Mouse (Mus musculus): ENCODE results near the gene Gm44596.

Gene Gm44596

DNA sequence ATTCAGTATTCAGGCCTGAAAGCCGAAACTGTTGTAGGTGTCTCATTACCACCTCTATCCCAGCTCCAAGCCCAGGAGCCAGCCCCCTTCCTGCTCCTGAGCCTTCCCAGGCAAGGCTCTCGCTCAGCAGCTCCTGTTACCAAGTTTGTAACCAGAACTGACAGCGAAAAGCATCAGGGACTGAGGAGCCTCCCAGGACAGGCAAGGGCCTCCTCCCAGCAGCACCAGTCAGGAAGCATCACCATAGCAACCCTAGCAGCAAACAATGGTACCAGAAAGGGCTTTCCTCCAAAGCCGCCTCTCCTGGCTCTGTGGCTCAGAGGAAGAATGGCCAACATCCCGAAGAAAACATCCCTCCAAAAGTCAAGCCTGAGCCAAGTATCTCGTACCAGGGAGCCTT is at the start of gene Gm44596, which contains the start of gene Tex52:
Gene Gm44596 (plus strand): TSS at position 312 of the 400 bp plus-strand sequence.
Gene Tex52 (plus strand): TSS at position 265 of the 400 bp plus-strand sequence.
- DNase-seq = no peak

DNA sequence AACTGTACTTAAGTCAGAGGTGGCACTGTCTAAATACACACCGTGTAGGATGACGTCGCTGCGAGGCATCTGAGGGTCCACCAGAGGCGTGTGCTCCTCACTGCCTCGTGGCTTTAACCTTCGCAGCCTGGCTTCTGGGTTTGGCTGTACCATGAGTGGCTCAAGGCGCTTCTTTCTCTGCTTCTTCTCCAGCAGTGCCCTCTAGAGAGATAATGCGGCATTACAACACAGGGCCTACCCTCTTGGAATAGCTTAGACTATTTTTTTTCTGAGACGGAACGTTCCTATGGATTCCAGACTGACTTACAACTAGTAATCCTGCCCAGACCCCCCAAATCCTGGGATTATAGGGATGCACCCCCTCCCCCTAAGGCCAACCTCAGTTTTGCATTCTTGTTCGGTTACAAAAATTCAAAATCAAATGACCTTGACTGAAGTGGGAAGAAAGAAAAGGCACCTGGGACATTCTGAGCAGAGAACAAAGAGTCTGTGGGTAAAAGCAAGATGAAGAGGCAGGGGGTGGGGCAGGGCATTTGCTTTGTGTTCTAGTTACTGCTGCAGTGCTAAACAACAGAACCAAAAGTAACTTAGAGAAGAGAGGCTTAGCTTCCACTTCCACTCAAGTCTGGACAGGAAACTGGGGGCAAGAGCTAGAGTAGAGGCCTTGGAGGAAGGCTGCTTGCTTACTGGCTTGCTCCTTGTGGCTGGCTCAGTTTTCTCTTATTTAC is 40.7 kb upstream of the Gm44596 start:
- peak in 1 of 2 experiments; percentile 27 for DNase-seq

DNA sequence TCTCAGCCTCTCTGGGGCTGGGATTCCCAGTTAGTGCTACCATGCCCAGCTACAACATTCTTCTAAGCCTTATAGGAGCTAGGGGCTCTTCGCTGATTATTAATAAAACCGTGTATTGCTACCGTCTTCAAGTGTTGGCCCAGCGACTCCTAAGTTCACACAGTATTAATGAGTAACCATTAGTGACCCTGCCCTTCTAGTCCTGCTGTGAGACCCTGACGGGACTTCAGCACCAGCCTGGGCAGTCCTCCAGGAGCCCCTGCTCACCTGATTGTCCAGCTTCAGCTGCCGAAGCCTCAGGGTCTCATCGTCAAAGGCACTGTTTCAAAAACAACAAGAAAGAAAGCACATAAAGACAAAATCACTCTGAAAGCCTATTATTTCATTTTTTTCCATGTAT is 37.8 kb upstream of the Gm44596 start:
- DNase-seq = no peak

- DNase-seq = no peak
These were observed 36.4 kb upstream of the Gm44596 start for GRCm38 (mm10) chr6:128338876-128339275.

DNA sequence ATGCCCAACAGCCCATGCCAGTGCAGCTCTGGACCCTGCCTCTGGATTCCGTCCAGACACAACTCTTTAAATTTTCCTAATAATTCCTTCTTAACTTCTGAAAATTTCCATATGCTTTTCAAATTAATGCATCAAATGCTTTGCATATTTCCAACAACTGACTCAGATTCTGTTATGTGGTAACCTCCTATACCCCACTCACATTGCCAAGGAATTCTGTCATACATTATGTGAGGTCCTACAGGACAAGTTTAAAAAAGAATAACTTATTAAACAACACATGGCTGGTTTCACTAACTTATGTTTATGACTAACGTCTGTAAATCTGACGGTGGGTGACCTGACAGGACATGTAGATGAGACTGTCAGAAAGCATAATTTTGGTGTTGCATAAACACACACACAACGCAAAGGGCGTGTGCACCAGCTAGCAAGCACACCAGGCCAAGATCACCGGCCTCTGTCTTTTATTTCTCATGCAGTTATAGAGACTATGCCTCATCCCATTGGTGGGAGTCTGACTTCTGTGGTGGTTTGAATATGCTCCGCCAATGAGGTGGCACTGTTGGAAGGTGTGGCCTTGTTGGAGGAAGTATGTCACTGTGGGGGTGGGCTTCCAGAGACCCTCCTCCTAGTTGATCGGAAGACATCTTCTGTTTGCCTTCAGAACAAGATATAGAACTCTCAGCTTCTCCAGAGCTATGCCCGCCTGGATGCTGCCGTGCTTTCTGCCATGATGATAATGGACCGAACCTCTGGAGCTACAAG is 33.2 kb upstream of the Gm44596 start:
- no peak for DNase-seq

DNA sequence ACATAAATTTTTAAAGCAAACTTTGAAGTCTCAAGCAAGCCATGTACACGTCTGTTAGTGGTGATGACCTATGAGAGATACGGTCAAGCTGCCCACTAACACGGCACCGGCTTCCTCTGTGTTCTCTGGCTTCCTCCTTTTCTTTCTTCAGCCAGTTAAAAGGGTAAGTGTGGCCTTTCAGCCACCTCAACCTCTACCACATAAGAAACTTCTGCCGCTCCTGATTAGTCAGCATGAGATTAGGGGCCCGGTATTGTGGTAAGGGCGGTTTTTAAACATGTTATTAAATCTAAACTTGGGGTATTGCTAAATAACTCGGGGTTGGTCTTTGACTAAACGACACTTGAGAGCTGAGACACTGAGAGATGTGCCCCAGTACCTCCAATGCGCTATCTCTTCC is 29.7 kb upstream of the Gm44596 start:
- DNase-seq = no peak

- no peak for DNase-seq
These were observed 28.5 kb upstream of the Gm44596 start for GRCm38 (mm10) chr6:128346782-128347181.

- no peak for DNase-seq
These were observed 25.6 kb upstream of the Gm44596 start for GRCm38 (mm10) chr6:128349711-128350110.

- no peak for DNase-seq
These were observed 21.2 kb upstream of the Gm44596 start for GRCm38 (mm10) chr6:128354140-128354539.

- peak in 1 of 2 experiments; percentile 14 for DNase-seq
These were observed 20.1 kb upstream of the Gm44596 start for GRCm38 (mm10) chr6:128355201-128355681.

DNA sequence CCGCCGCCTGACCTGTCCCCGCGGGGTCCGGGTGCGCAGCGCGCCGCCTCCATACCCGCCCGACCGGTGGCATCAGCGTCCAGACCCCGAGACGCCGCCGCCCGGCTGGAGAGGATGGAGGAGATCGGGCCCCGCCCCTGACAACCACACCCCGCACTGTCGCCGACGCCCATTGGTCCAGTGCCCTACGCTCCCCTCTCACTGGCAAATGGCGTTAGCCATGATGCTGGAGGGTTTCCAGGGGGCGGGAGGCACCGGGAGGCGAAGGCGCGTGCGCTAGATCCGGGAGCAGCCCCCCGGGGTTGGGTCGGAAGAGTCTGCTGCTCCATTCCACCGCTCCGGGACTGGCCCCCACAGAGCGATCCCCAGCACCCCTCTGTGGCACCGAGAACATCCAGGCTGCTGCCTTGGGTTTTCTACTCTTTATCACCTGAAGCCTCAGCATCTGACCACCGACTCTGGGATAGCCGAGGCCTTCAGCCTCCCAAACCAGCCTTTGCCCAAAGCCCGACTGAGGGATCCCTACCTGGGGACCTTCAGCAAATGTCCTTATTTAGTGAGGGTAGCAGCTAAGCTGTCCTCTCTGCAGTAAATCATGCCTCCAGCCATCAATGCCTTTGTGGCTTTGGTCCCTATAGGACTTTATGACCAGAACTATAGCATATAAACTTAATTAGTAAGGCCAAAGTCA is 19.4 kb upstream of the Gm44596 start, which contains the start of gene Tulp3:
Gene Tulp3 (minus strand): TSS at position 126 of the 691 bp plus-strand sequence.
- DNase-seq = peak; percentile 80 to 86

DNA sequence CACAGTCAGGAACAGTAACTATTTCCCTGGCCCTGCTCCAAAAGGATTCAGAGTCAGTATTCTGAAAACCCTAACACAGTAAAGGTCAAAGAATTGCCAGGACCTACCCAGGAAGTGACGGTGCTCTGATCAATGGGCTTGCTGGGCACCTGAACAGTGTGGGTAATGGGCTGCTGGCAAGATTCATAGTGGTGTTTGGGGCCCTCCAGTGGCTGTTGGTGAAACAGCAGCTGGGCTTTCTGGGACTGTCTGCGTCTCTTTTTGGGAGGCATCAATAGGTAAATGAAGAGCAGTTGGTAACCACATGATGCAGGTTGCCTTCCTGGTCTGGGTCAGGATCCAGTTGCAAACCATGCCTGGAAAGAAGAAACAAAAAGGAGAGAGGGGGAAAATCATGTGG is 16.3 kb upstream of the Gm44596 start:
- DNase-seq = peak in 1 of 2 experiments; percentile 44

- no peak for DNase-seq
These were observed 13.4 kb upstream of the Gm44596 start for GRCm38 (mm10) chr6:128361901-128362300.

DNA sequence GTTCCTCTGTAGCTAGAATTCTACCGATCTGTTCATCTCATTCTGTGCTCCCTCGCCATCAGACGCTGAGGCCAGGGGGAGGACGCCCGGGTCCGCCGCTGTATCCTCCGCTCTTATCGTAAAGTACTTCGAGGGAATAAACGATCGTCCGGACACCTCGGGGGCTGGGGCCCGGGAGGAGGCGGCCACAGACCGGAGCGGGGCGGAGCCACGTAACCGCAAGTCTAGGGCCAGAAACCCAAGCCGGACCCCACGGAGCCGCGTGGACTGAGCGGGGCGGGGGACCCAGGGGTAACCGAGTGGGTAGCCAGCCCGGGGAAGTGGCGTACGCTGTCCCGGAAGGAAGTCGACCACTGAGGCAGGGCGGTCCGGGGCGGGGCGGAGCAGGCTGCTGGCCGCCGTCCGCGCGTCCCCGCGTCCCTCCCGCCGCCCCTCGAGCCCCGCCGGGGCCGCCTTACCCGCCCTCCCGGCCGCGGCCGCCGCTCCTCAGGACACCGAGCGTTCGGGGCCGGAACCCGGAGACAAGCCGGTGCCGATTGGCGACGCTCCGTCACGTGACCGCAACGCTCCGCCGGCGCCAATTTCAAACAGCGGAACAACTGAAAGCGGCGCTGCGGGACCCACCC is 12.8 kb upstream of the Gm44596 start, which contains the start of the genes Rhno1 and Foxm1:
Gene Rhno1 (minus strand): TSS at position 531 of the 626 bp plus-strand sequence.
Gene Foxm1 (plus strand): TSS at position 587 of the 626 bp plus-strand sequence.
- DNase-seq = peak; percentile 70 to 79

DNA sequence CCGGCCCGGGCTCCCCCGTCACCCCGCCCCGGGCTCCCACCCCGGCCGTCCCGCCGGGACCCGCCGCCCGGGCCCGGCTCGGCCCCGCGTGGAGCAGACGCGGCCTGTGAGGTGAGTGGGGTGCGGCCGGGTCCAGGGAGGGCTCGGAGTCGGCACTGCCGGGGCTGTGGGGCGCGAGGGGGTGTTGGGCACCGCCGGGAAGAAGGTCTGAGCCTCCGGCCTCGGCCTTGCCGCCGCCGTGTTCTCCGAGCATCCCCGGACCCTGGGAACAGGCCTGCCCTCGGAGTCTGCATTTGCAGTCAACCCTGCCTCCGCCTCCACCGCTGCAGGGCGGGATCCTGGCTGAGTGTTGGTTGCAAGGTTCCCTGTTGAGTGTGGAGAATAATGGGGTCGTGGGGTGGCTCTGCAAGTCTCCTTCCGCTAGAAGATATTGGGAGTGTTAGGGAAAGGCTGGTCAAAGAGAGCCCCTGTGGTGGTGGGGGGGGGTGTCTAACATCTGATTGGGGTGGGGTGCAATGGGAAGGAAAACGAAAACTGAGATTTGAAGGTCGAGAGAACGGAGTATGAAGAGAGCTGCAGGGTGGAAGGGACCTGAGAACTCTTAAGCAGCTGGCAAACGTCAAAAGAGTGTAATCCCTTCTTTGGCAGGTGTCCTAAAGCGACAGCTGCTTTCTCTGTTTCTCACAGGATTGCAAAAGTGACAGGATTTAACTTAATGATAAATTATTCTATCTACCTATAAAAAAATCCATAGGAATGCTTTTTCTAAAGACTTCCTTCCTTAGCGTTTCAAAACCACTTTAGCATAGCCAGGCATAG is 12.1 kb upstream of the Gm44596 start:
- no peak for DNase-seq

GRCm38 (mm10) chr6:128364721-128365120 is 10.6 kb upstream of the Gm44596 start:
- DNase-seq = no peak

- DNase-seq = no peak
These were observed 8.8 kb upstream of the Gm44596 start for GRCm38 (mm10) chr6:128366466-128366865.

GRCm38 (mm10) chr6:128370040-128370439 is 5.3 kb upstream of the Gm44596 start:
- no peak for DNase-seq

DNA sequence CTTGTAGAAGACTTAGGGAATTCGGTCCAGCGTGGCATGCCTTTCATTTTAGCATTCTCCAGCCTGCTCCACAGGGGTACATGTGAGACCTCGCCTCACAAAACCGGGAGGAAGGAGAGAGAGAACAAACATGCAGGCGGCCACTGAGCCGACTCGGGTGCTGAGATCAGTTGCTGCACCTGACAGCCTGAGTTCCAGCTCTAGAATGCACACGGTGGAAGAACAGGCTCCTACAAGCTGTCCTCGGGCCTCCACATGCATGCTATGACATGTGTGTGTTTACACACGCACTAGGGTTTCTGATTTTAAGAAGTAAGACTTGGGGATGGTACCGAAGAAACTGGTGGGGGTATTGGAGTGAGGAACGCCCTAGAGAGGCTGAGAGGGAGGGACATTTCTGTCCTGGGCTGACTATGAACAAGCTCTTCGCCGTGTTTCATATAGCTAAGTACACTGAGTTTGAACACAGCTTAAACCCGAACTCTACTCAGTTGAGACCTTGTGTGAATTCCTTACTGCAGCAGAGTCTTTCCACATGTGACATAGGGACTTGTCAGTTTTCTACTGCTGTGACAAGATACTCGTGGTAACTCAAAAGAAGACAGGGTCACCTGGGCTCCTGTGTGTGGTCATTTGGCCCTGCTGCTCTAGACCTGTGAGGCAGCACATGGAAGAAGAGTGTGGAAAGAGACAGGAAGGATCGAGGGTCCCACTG is 1.2 kb downstream of the Gm44596 start:
- no peak for DNase-seq

GRCm38 (mm10) chr6:128379636-128380035 is 4.3 kb downstream of the Gm44596 start:
- no peak for DNase-seq

All from thymus, adult 18-20 months (tissue).